Mouse (Mus musculus): ENCODE data around the gene 2410004P03Rik. TPM values are rescaled to one million over a fixed set of nuclear protein-coding genes. Genes with fewer than 3 reads are reported as not detected.
"Not testable (repeated sequence)": the region's sequence is repeated elsewhere in the genome, so short reads cannot be mapped to it uniquely, and the experiment has no call there.

Gene 2410004P03Rik
- polyA plus RNA-seq, 1 experiment, result not detected

- no peaks in the 10 kb centered on the region for H3K36me3 ChIP-seq (ENCODE audit: control insufficient read depth)
- no peaks in the 10 kb centered on the region for H3K27me3 ChIP-seq (ENCODE audit: control insufficient read depth)
- H3K4me3 ChIP-seq (replicated peaks), result no peak overlapping the region
- H3K4me1 ChIP-seq (ENCODE audit: control insufficient read depth), result no peaks in the 10 kb centered on the region
- no peak for TF ChIP-seq TAL1 (IDR thresholded peaks at IDR 0.05; ENCODE audit: low read length)
- H3K9me3 ChIP-seq (ENCODE audit: control insufficient read depth, low read length), result no peaks in the 10 kb centered on the region
Observed at GRCm38 (mm10) chr12:17032694-17033463, 21.4 kb upstream of the 2410004P03Rik start.

GRCm38 (mm10) chr12:17024554-17025110 lies 13.1 kb upstream of the 2410004P03Rik start:
- TF ChIP-seq GATA1 (IDR thresholded peaks at IDR 0.05; ENCODE audit: low read length) (no peak), TAL1 (IDR thresholded peaks at IDR 0.05; ENCODE audit: low read length) (no peak)
- H3K36me3 ChIP-seq (ENCODE audit: control insufficient read depth), result no peaks in the 10 kb centered on the region
- no peak overlapping the region for H3K4me3 ChIP-seq (replicated peaks)

GRCm38 (mm10) chr12:17022145-17022544 lies 10.6 kb upstream of the 2410004P03Rik start:
- no peaks in the 10 kb centered on the region for H3K4me1 ChIP-seq (ENCODE audit: control insufficient read depth)

More at GRCm38 (mm10) chr12:17024554-17025110, 13.1 kb upstream of the 2410004P03Rik start:
- Histone ChIP-seq H3K4me1 (ENCODE audit: control insufficient read depth) (no peaks in the 10 kb centered on the region), H3K9me3 (ENCODE audit: control insufficient read depth, low read length) (no peaks in the 10 kb centered on the region), H3K27me3 (ENCODE audit: control insufficient read depth) (no peaks in the 10 kb centered on the region)

GRCm38 (mm10) chr12:17021125-17021524 lies 9.6 kb upstream of the 2410004P03Rik start:
- H3K4me3 ChIP-seq (replicated peaks); H3K36me3 ChIP-seq (ENCODE audit: control insufficient read depth): not testable (repeated sequence)

More at GRCm38 (mm10) chr12:17022145-17022544, 10.6 kb upstream of the 2410004P03Rik start:
- H3K4me3 ChIP-seq (replicated peaks), result no peak overlapping the region
- no peaks in the 10 kb centered on the region for H3K36me3 ChIP-seq (ENCODE audit: control insufficient read depth)
- no peaks in the 10 kb centered on the region for H3K27me3 ChIP-seq (ENCODE audit: control insufficient read depth)
- TF ChIP-seq GATA1 (IDR thresholded peaks at IDR 0.05; ENCODE audit: low read length) (no peak), TAL1 (IDR thresholded peaks at IDR 0.05; ENCODE audit: low read length) (no peak)
- no peaks in the 10 kb centered on the region for H3K9me3 ChIP-seq (ENCODE audit: control insufficient read depth, low read length)

GRCm38 (mm10) chr12:17018468-17018867 lies 6.9 kb upstream of the 2410004P03Rik start:
- H3K4me1 ChIP-seq (ENCODE audit: control insufficient read depth), result no peaks in the 10 kb centered on the region
- H3K9me3 ChIP-seq (ENCODE audit: control insufficient read depth, low read length), result no peaks in the 10 kb centered on the region
- H3K4me3 ChIP-seq (replicated peaks), result no peak overlapping the region
- no peaks in the 10 kb centered on the region for H3K36me3 ChIP-seq (ENCODE audit: control insufficient read depth)
- H3K27me3 ChIP-seq (ENCODE audit: control insufficient read depth), result no peaks in the 10 kb centered on the region
- no peak for TF ChIP-seq GATA1 (IDR thresholded peaks at IDR 0.05; ENCODE audit: low read length)
- TF ChIP-seq TAL1 (IDR thresholded peaks at IDR 0.05; ENCODE audit: low read length), result no peak

More at GRCm38 (mm10) chr12:17021125-17021524, 9.6 kb upstream of the 2410004P03Rik start:
- H3K27me3 ChIP-seq (ENCODE audit: control insufficient read depth); H3K4me1 ChIP-seq (ENCODE audit: control insufficient read depth); H3K9me3 ChIP-seq (ENCODE audit: control insufficient read depth, low read length): not testable (repeated sequence)

GRCm38 (mm10) chr12:17015711-17016110 lies 4.2 kb upstream of the 2410004P03Rik start:
- Histone ChIP-seq H3K4me1 (ENCODE audit: control insufficient read depth) (peaks cover 7% of the 10 kb centered on the region), H3K27me3 (ENCODE audit: control insufficient read depth) (peaks cover 3% of the 10 kb centered on the region), H3K9me3 (ENCODE audit: control insufficient read depth, low read length) (no peaks in the 10 kb centered on the region), H3K36me3 (ENCODE audit: control insufficient read depth) (no peaks in the 10 kb centered on the region), H3K4me3 (replicated peaks) (no peak overlapping the region)
- no peak for TF ChIP-seq TAL1 (IDR thresholded peaks at IDR 0.05; ENCODE audit: low read length)
- TF ChIP-seq GATA1 (IDR thresholded peaks at IDR 0.05; ENCODE audit: low read length), result no peak

- no peak overlapping the region for H3K4me3 ChIP-seq (replicated peaks)
- peaks cover 7% of the 10 kb centered on the region for H3K4me1 ChIP-seq (ENCODE audit: control insufficient read depth)
- H3K27me3 ChIP-seq (ENCODE audit: control insufficient read depth), result peaks cover 3% of the 10 kb centered on the region
- no peaks in the 10 kb centered on the region for H3K36me3 ChIP-seq (ENCODE audit: control insufficient read depth)
- H3K9me3 ChIP-seq (ENCODE audit: control insufficient read depth, low read length), result peaks cover 5% of the 10 kb centered on the region; the same call in 1 of the 2 replicates
- TF ChIP-seq TAL1 (IDR thresholded peaks at IDR 0.05; ENCODE audit: low read length) (no peak), GATA1 (IDR thresholded peaks at IDR 0.05; ENCODE audit: low read length) (no peak)
Observed at GRCm38 (mm10) chr12:17012067-17012899, 756 bp upstream of the 2410004P03Rik start.

GRCm38 (mm10) chr12:17009466-17009865 lies 2.1 kb downstream of the 2410004P03Rik start:
- peaks cover 9% of the 10 kb centered on the region for H3K27me3 ChIP-seq (ENCODE audit: control insufficient read depth)
- no peaks in the 10 kb centered on the region for H3K36me3 ChIP-seq (ENCODE audit: control insufficient read depth)
- H3K4me1 ChIP-seq (ENCODE audit: control insufficient read depth), result peaks cover 7% of the 10 kb centered on the region
- TF ChIP-seq GATA1 (IDR thresholded peaks at IDR 0.05; ENCODE audit: low read length) (no peak), TAL1 (IDR thresholded peaks at IDR 0.05; ENCODE audit: low read length) (no peak)
- H3K4me3 ChIP-seq (replicated peaks), result no peak overlapping the region
- peaks cover 5% of the 10 kb centered on the region; the same call in 1 of the 2 replicates for H3K9me3 ChIP-seq (ENCODE audit: control insufficient read depth, low read length)

- H3K4me3 ChIP-seq (replicated peaks), result peak overlapping the region; percentile 13
- no peaks in the 10 kb centered on the region for H3K9me3 ChIP-seq (ENCODE audit: control insufficient read depth, low read length)
- H3K4me1 ChIP-seq (ENCODE audit: control insufficient read depth), result peaks cover 47% of the 10 kb centered on the region
- TF ChIP-seq TAL1 (IDR thresholded peaks at IDR 0.05; ENCODE audit: low read length) (no peak), GATA1 (IDR thresholded peaks at IDR 0.05; ENCODE audit: low read length) (no peak)
- peaks cover 11% of the 10 kb centered on the region for H3K36me3 ChIP-seq (ENCODE audit: control insufficient read depth)
- H3K27me3 ChIP-seq (ENCODE audit: control insufficient read depth), result peaks cover 35% of the 10 kb centered on the region
Observed at GRCm38 (mm10) chr12:17001211-17001610, 10.3 kb downstream of the 2410004P03Rik start.
